Mouse (Mus musculus): ENCODE data around the gene Acad11. TPM values are rescaled to one million over a fixed set of nuclear protein-coding genes. Genes with fewer than 3 reads are reported as not detected.
A peak's percentile ranks its signal among the peaks of the same experiment; 100 is the strongest.

The Acad11 gene
- 7.8 and 8.8 TPM in 2 replicates for polyA plus RNA-seq (2014; fragmentation: Nextera tagmentation; extraction: Ambion mirVana)

- H3K4me3 ChIP-seq (ENCODE audit: low read depth, low read length) = peak within 1 kb of the TSS; percentile 100
- peaks cover 12% of the 10 kb centered on the region for H3K4me1 ChIP-seq (ENCODE audit: control insufficient read depth, insufficient read depth, low read length)
- peak within 1 kb of the TSS; percentile 64 for H3K27ac ChIP-seq (ENCODE audit: low read depth, low read length)
- peak; percentile 98 for ATAC-seq (ENCODE audit: low read depth)
- peaks cover 11% of the 10 kb centered on the region for H3K36me3 ChIP-seq (ENCODE audit: control insufficient read depth, insufficient read depth, low read length)
- no peaks in the 10 kb centered on the region; the same call in 1 of the 2 replicates for H3K27me3 ChIP-seq (ENCODE audit: control insufficient read depth, insufficient read depth, low read length)
- H3K9me3 ChIP-seq (ENCODE audit: control insufficient read depth, low read length) = no peaks in the 10 kb centered on the region
- peak within 1 kb of the TSS; percentile 92 for H3K4me2 ChIP-seq (ENCODE audit: low read depth, low read length)
- WGBS = under 1% methylated on average over 27 of the region's 30 CpGs
- H3K9ac ChIP-seq (replicated peaks; ENCODE audit: low read depth, low read length) = peak within 1 kb of the TSS; percentile 83
These were observed at the start of gene Acad11 for GRCm38 (mm10) chr9:104063244-104063961. TSS of gene Acad11 (plus strand) at chr9:104063377.

GRCm38 (mm10) chr9:104014526-104014925, 48.7 kb upstream of the Acad11 start:
- H3K9ac ChIP-seq (replicated peaks; ENCODE audit: low read depth, low read length) = no peak overlapping the region
- H3K36me3 ChIP-seq (ENCODE audit: control insufficient read depth, insufficient read depth, low read length) = 0 out of 2 replicates have a peak, but pooled peaks cover 3% of the 10 kb centered on the region
- H3K27ac ChIP-seq (ENCODE audit: low read depth, low read length) = no peak overlapping the region
- ATAC-seq (ENCODE audit: low read depth) = no peak
- H3K9me3 ChIP-seq (ENCODE audit: control insufficient read depth, low read length) = no peaks in the 10 kb centered on the region
- H3K4me3 ChIP-seq (ENCODE audit: low read depth, low read length) = no peak overlapping the region
- no peaks in the 10 kb centered on the region for H3K4me1 ChIP-seq (ENCODE audit: control insufficient read depth, insufficient read depth, low read length)
- H3K27me3 ChIP-seq (ENCODE audit: control insufficient read depth, insufficient read depth, low read length) = no peaks in the 10 kb centered on the region
- H3K4me2 ChIP-seq (ENCODE audit: low read depth, low read length) = no peak overlapping the region
- 74% methylated on average over 1 of the region's 1 CpGs for WGBS

GRCm38 (mm10) chr9:104021026-104021425, 42.2 kb upstream of the Acad11 start:
- no peak overlapping the region for H3K4me3 ChIP-seq (ENCODE audit: low read depth, low read length)
- no peaks in the 10 kb centered on the region for H3K4me1 ChIP-seq (ENCODE audit: control insufficient read depth, insufficient read depth, low read length)
- H3K36me3 ChIP-seq (ENCODE audit: control insufficient read depth, insufficient read depth, low read length) = peaks cover 3% of the 10 kb centered on the region; the same call in 1 of the 2 replicates
- no peak overlapping the region for H3K4me2 ChIP-seq (ENCODE audit: low read depth, low read length)
- no peak overlapping the region for H3K9ac ChIP-seq (replicated peaks; ENCODE audit: low read depth, low read length)
- 95% methylated on average over 10 of the region's 10 CpGs for WGBS
- H3K27ac ChIP-seq (ENCODE audit: low read depth, low read length) = no peak overlapping the region
- H3K9me3 ChIP-seq (ENCODE audit: control insufficient read depth, low read length) = no peaks in the 10 kb centered on the region
- ATAC-seq (ENCODE audit: low read depth) = no peak
- no peaks in the 10 kb centered on the region for H3K27me3 ChIP-seq (ENCODE audit: control insufficient read depth, insufficient read depth, low read length)

GRCm38 (mm10) chr9:104027186-104027585, 36.0 kb upstream of the Acad11 start:
- WGBS = 96% methylated on average over 8 of the region's 8 CpGs
- no peaks in the 10 kb centered on the region; the same call in none of the 2 replicates for H3K36me3 ChIP-seq (ENCODE audit: control insufficient read depth, insufficient read depth, low read length)
- H3K4me1 ChIP-seq (ENCODE audit: control insufficient read depth, insufficient read depth, low read length) = no peaks in the 10 kb centered on the region
- H3K9me3 ChIP-seq (ENCODE audit: control insufficient read depth, low read length) = no peaks in the 10 kb centered on the region
- H3K9ac ChIP-seq (replicated peaks; ENCODE audit: low read depth, low read length) = no peak overlapping the region
- H3K4me2 ChIP-seq (ENCODE audit: low read depth, low read length) = no peak overlapping the region
- ATAC-seq (ENCODE audit: low read depth) = no peak
- H3K27me3 ChIP-seq (ENCODE audit: control insufficient read depth, insufficient read depth, low read length) = no peaks in the 10 kb centered on the region
- H3K27ac ChIP-seq (ENCODE audit: low read depth, low read length) = no peak overlapping the region
- no peak overlapping the region for H3K4me3 ChIP-seq (ENCODE audit: low read depth, low read length)

GRCm38 (mm10) chr9:104029861-104030260, 33.3 kb upstream of the Acad11 start:
- WGBS = 89% methylated on average over 11 of the region's 11 CpGs
- Histone ChIP-seq H3K4me3 (ENCODE audit: low read depth, low read length) (no peak overlapping the region), H3K4me1 (ENCODE audit: control insufficient read depth, insufficient read depth, low read length) (no peaks in the 10 kb centered on the region), H3K27ac (ENCODE audit: low read depth, low read length) (no peak overlapping the region), H3K9me3 (ENCODE audit: control insufficient read depth, low read length) (no peaks in the 10 kb centered on the region), H3K9ac (replicated peaks; ENCODE audit: low read depth, low read length) (no peak overlapping the region), H3K4me2 (ENCODE audit: low read depth, low read length) (no peak overlapping the region), H3K36me3 (ENCODE audit: control insufficient read depth, insufficient read depth, low read length) (no peaks in the 10 kb centered on the region; the same call in none of the 2 replicates), H3K27me3 (ENCODE audit: control insufficient read depth, insufficient read depth, low read length) (no peaks in the 10 kb centered on the region)
- ATAC-seq (ENCODE audit: low read depth) = no peak

GRCm38 (mm10) chr9:104034231-104034630, 28.9 kb upstream of the Acad11 start:
- H3K9ac ChIP-seq (replicated peaks; ENCODE audit: low read depth, low read length) = no peak overlapping the region
- no peak overlapping the region for H3K4me2 ChIP-seq (ENCODE audit: low read depth, low read length)
- H3K27ac ChIP-seq (ENCODE audit: low read depth, low read length) = no peak overlapping the region
- no peak overlapping the region for H3K4me3 ChIP-seq (ENCODE audit: low read depth, low read length)
- H3K36me3 ChIP-seq (ENCODE audit: control insufficient read depth, insufficient read depth, low read length) = peaks cover 4% of the 10 kb centered on the region; the same call in 1 of the 2 replicates
- no peaks in the 10 kb centered on the region for H3K27me3 ChIP-seq (ENCODE audit: control insufficient read depth, insufficient read depth, low read length)
- H3K4me1 ChIP-seq (ENCODE audit: control insufficient read depth, insufficient read depth, low read length) = no peaks in the 10 kb centered on the region
- ATAC-seq (ENCODE audit: low read depth) = no peak
- no peaks in the 10 kb centered on the region for H3K9me3 ChIP-seq (ENCODE audit: control insufficient read depth, low read length)
- 82% methylated on average over 8 of the region's 8 CpGs for WGBS

- H3K27ac ChIP-seq (ENCODE audit: low read depth, low read length) = no peak overlapping the region
- peaks cover 4% of the 10 kb centered on the region; the same call in 1 of the 2 replicates for H3K36me3 ChIP-seq (ENCODE audit: control insufficient read depth, insufficient read depth, low read length)
- no peaks in the 10 kb centered on the region for H3K27me3 ChIP-seq (ENCODE audit: control insufficient read depth, insufficient read depth, low read length)
- H3K9me3 ChIP-seq (ENCODE audit: control insufficient read depth, low read length) = no peaks in the 10 kb centered on the region
- H3K9ac ChIP-seq (replicated peaks; ENCODE audit: low read depth, low read length) = no peak overlapping the region
- H3K4me3 ChIP-seq (ENCODE audit: low read depth, low read length) = no peak overlapping the region
- 66% methylated on average over 6 of the region's 6 CpGs for WGBS
- H3K4me2 ChIP-seq (ENCODE audit: low read depth, low read length) = no peak overlapping the region
- H3K4me1 ChIP-seq (ENCODE audit: control insufficient read depth, insufficient read depth, low read length) = no peaks in the 10 kb centered on the region
- ATAC-seq (ENCODE audit: low read depth) = no peak
These were observed 28.5 kb upstream of the Acad11 start for GRCm38 (mm10) chr9:104034718-104035117.

- no peak overlapping the region for H3K9ac ChIP-seq (replicated peaks; ENCODE audit: low read depth, low read length)
- no peak overlapping the region for H3K4me2 ChIP-seq (ENCODE audit: low read depth, low read length)
- WGBS = 49% methylated on average over 24 of the region's 24 CpGs
- no peaks in the 10 kb centered on the region for H3K4me1 ChIP-seq (ENCODE audit: control insufficient read depth, insufficient read depth, low read length)
- ATAC-seq (ENCODE audit: low read depth) = 0 out of 2 replicates have a peak, but pooled peaks have one; percentile 21
- H3K36me3 ChIP-seq (ENCODE audit: control insufficient read depth, insufficient read depth, low read length) = peaks cover 4% of the 10 kb centered on the region; the same call in 1 of the 2 replicates
- no peak overlapping the region for H3K27ac ChIP-seq (ENCODE audit: low read depth, low read length)
- no peaks in the 10 kb centered on the region for H3K9me3 ChIP-seq (ENCODE audit: control insufficient read depth, low read length)
- no peaks in the 10 kb centered on the region for H3K27me3 ChIP-seq (ENCODE audit: control insufficient read depth, insufficient read depth, low read length)
- H3K4me3 ChIP-seq (ENCODE audit: low read depth, low read length) = no peak overlapping the region
These were observed 27.7 kb upstream of the Acad11 start for GRCm38 (mm10) chr9:104035261-104036015.

GRCm38 (mm10) chr9:104038266-104038665, 24.9 kb upstream of the Acad11 start:
- Histone ChIP-seq H3K4me2 (ENCODE audit: low read depth, low read length) (no peak overlapping the region), H3K9ac (replicated peaks; ENCODE audit: low read depth, low read length) (no peak overlapping the region), H3K4me1 (ENCODE audit: control insufficient read depth, insufficient read depth, low read length) (no peaks in the 10 kb centered on the region), H3K27ac (ENCODE audit: low read depth, low read length) (no peak overlapping the region), H3K9me3 (ENCODE audit: control insufficient read depth, low read length) (no peaks in the 10 kb centered on the region), H3K27me3 (ENCODE audit: control insufficient read depth, insufficient read depth, low read length) (no peaks in the 10 kb centered on the region), H3K36me3 (ENCODE audit: control insufficient read depth, insufficient read depth, low read length) (peaks cover 7% of the 10 kb centered on the region; the same call in 1 of the 2 replicates), H3K4me3 (ENCODE audit: low read depth, low read length) (no peak overlapping the region)
- WGBS = 88% methylated on average over 13 of the region's 13 CpGs
- no peak for ATAC-seq (ENCODE audit: low read depth)
